Mouse (Mus musculus): Measurements from ENCODE around the gene Gm20708. TPM values are rescaled to one million over a fixed set of nuclear protein-coding genes. Genes with fewer than 3 reads are reported as not detected.
A peak's percentile ranks its signal among the peaks of the same experiment; 100 is the strongest.

Gene Gm20708
- 0.21 and 0.80 TPM in 2 replicates for polyA plus RNA-seq (2014; fragmentation: Nextera tagmentation; extraction: Ambion mirVana)

GRCm38 (mm10) chr11:117809407-117810311 lies at the start of gene Gm20708, which contains the start of gene Syngr2:
Gm20708 (plus strand) TSS chr11:117809668.
Syngr2 (plus strand) TSS chr11:117809668.
- DNase-seq (ENCODE audit: low spot score) (peak; percentile 86), ATAC-seq (replicated peaks; ENCODE audit: low FRiP score) (peak; percentile 75)
- H3K27ac ChIP-seq (ENCODE audit: low read depth, low read length) = peak within 1 kb of the TSS; percentile 92
- H3K36me3 ChIP-seq (ENCODE audit: control insufficient read depth, insufficient read depth, low read length) = peaks cover 25% of the 10 kb centered on the region
- peaks cover 22% of the 10 kb centered on the region for H3K4me1 ChIP-seq (replicated peaks; ENCODE audit: control insufficient read depth, insufficient read depth, low read length)
- WGBS = under 1% methylated on average over 75 of the region's 75 CpGs
- no peaks in the 10 kb centered on the region for H3K27me3 ChIP-seq (replicated peaks; ENCODE audit: control insufficient read depth, insufficient read depth, low read length)
- peak within 1 kb of the TSS; percentile 98 for H3K9ac ChIP-seq (ENCODE audit: low read depth, low read length)
- H3K4me3 ChIP-seq (ENCODE audit: low read depth, low read length) = peak within 1 kb of the TSS; percentile 98
- peak within 1 kb of the TSS; percentile 99 for H3K4me2 ChIP-seq
- H3K9me3 ChIP-seq (ENCODE audit: control insufficient read depth, low read length) = no peaks in the 10 kb centered on the region

GRCm38 (mm10) chr11:117760374-117761119 lies 48.9 kb upstream of the Gm20708 start:
- WGBS = 91% methylated on average over 26 of the region's 26 CpGs

GRCm38 (mm10) chr11:117761801-117762200 lies 47.7 kb upstream of the Gm20708 start:
- Histone ChIP-seq H3K36me3 (ENCODE audit: control insufficient read depth, insufficient read depth, low read length) (peaks cover 43% of the 10 kb centered on the region), H3K4me3 (ENCODE audit: low read depth, low read length) (no peak overlapping the region)
- 90% methylated on average over 13 of the region's 13 CpGs for WGBS

More at GRCm38 (mm10) chr11:117760374-117761119, 48.9 kb upstream of the Gm20708 start:
- Histone ChIP-seq H3K4me1 (replicated peaks; ENCODE audit: control insufficient read depth, insufficient read depth, low read length) (no peaks in the 10 kb centered on the region), H3K27me3 (replicated peaks; ENCODE audit: control insufficient read depth, insufficient read depth, low read length) (no peaks in the 10 kb centered on the region), H3K27ac (ENCODE audit: low read depth, low read length) (no peak overlapping the region), H3K4me2 (no peak overlapping the region), H3K36me3 (ENCODE audit: control insufficient read depth, insufficient read depth, low read length) (peaks cover 43% of the 10 kb centered on the region), H3K9ac (ENCODE audit: low read depth, low read length) (no peak overlapping the region), H3K9me3 (ENCODE audit: control insufficient read depth, low read length) (no peaks in the 10 kb centered on the region), H3K4me3 (ENCODE audit: low read depth, low read length) (no peak overlapping the region)
- DNase-seq (ENCODE audit: low spot score) (no peak), ATAC-seq (replicated peaks; ENCODE audit: low FRiP score) (no peak)

GRCm38 (mm10) chr11:117762246-117762645 lies 47.2 kb upstream of the Gm20708 start:
- H3K27ac ChIP-seq (ENCODE audit: low read depth, low read length) = no peak overlapping the region
- no peak overlapping the region for H3K4me2 ChIP-seq
- no peaks in the 10 kb centered on the region for H3K27me3 ChIP-seq (replicated peaks; ENCODE audit: control insufficient read depth, insufficient read depth, low read length)
- H3K4me3 ChIP-seq (ENCODE audit: low read depth, low read length) = no peak overlapping the region
- DNase-seq (ENCODE audit: low spot score) (no peak), ATAC-seq (replicated peaks; ENCODE audit: low FRiP score) (no peak)
- no peaks in the 10 kb centered on the region for H3K9me3 ChIP-seq (ENCODE audit: control insufficient read depth, low read length)
- H3K4me1 ChIP-seq (replicated peaks; ENCODE audit: control insufficient read depth, insufficient read depth, low read length) = no peaks in the 10 kb centered on the region
- peaks cover 44% of the 10 kb centered on the region for H3K36me3 ChIP-seq (ENCODE audit: control insufficient read depth, insufficient read depth, low read length)
- 86% methylated on average over 12 of the region's 12 CpGs for WGBS
- H3K9ac ChIP-seq (ENCODE audit: low read depth, low read length) = no peak overlapping the region

More at GRCm38 (mm10) chr11:117761801-117762200, 47.7 kb upstream of the Gm20708 start:
- Histone ChIP-seq H3K4me2 (no peak overlapping the region), H3K9me3 (ENCODE audit: control insufficient read depth, low read length) (no peaks in the 10 kb centered on the region), H3K27ac (ENCODE audit: low read depth, low read length) (no peak overlapping the region), H3K4me1 (replicated peaks; ENCODE audit: control insufficient read depth, insufficient read depth, low read length) (no peaks in the 10 kb centered on the region), H3K27me3 (replicated peaks; ENCODE audit: control insufficient read depth, insufficient read depth, low read length) (no peaks in the 10 kb centered on the region), H3K9ac (ENCODE audit: low read depth, low read length) (no peak overlapping the region)
- ATAC-seq (replicated peaks; ENCODE audit: low FRiP score) (no peak), DNase-seq (ENCODE audit: low spot score) (no peak)

GRCm38 (mm10) chr11:117764319-117764718 lies 45.1 kb upstream of the Gm20708 start:
- DNase-seq (ENCODE audit: low spot score) (no peak), ATAC-seq (replicated peaks; ENCODE audit: low FRiP score) (no peak)
- Histone ChIP-seq H3K9me3 (ENCODE audit: control insufficient read depth, low read length) (no peaks in the 10 kb centered on the region), H3K27ac (ENCODE audit: low read depth, low read length) (no peak overlapping the region), H3K36me3 (ENCODE audit: control insufficient read depth, insufficient read depth, low read length) (peaks cover 35% of the 10 kb centered on the region), H3K4me3 (ENCODE audit: low read depth, low read length) (no peak overlapping the region), H3K4me1 (replicated peaks; ENCODE audit: control insufficient read depth, insufficient read depth, low read length) (no peaks in the 10 kb centered on the region), H3K9ac (ENCODE audit: low read depth, low read length) (no peak overlapping the region), H3K4me2 (no peak overlapping the region), H3K27me3 (replicated peaks; ENCODE audit: control insufficient read depth, insufficient read depth, low read length) (no peaks in the 10 kb centered on the region)
- WGBS = 88% methylated on average over 9 of the region's 9 CpGs

- DNase-seq (ENCODE audit: low spot score) = no peak
- Histone ChIP-seq H3K4me2 (no peak overlapping the region), H3K27me3 (replicated peaks; ENCODE audit: control insufficient read depth, insufficient read depth, low read length) (no peaks in the 10 kb centered on the region), H3K4me1 (replicated peaks; ENCODE audit: control insufficient read depth, insufficient read depth, low read length) (no peaks in the 10 kb centered on the region), H3K9me3 (ENCODE audit: control insufficient read depth, low read length) (no peaks in the 10 kb centered on the region), H3K9ac (ENCODE audit: low read depth, low read length) (no peak overlapping the region), H3K4me3 (ENCODE audit: low read depth, low read length) (no peak overlapping the region), H3K27ac (ENCODE audit: low read depth, low read length) (no peak overlapping the region), H3K36me3 (ENCODE audit: control insufficient read depth, insufficient read depth, low read length) (peaks cover 26% of the 10 kb centered on the region)
- 83% methylated on average over 5 of the region's 5 CpGs for WGBS
- ATAC-seq (replicated peaks; ENCODE audit: low FRiP score) = no peak
Measured at GRCm38 (mm10) chr11:117765361-117765760, 44.1 kb upstream of the Gm20708 start.

GRCm38 (mm10) chr11:117766275-117766674 lies 43.2 kb upstream of the Gm20708 start:
- no peaks in the 10 kb centered on the region for H3K4me1 ChIP-seq (replicated peaks; ENCODE audit: control insufficient read depth, insufficient read depth, low read length)
- ATAC-seq (replicated peaks; ENCODE audit: low FRiP score) (no peak), DNase-seq (ENCODE audit: low spot score) (no peak)
- no peak overlapping the region for H3K4me3 ChIP-seq (ENCODE audit: low read depth, low read length)
- H3K27ac ChIP-seq (ENCODE audit: low read depth, low read length) = no peak overlapping the region
- H3K9ac ChIP-seq (ENCODE audit: low read depth, low read length) = no peak overlapping the region
- 89% methylated on average over 3 of the region's 3 CpGs for WGBS
- no peaks in the 10 kb centered on the region for H3K9me3 ChIP-seq (ENCODE audit: control insufficient read depth, low read length)
- no peaks in the 10 kb centered on the region for H3K27me3 ChIP-seq (replicated peaks; ENCODE audit: control insufficient read depth, insufficient read depth, low read length)
- H3K4me2 ChIP-seq = no peak overlapping the region
- peaks cover 21% of the 10 kb centered on the region for H3K36me3 ChIP-seq (ENCODE audit: control insufficient read depth, insufficient read depth, low read length)

- no peaks in the 10 kb centered on the region for H3K27me3 ChIP-seq (replicated peaks; ENCODE audit: control insufficient read depth, insufficient read depth, low read length)
- no peaks in the 10 kb centered on the region for H3K4me1 ChIP-seq (replicated peaks; ENCODE audit: control insufficient read depth, insufficient read depth, low read length)
- H3K9me3 ChIP-seq (ENCODE audit: control insufficient read depth, low read length) = no peaks in the 10 kb centered on the region
- no peak overlapping the region for H3K4me2 ChIP-seq
- DNase-seq (ENCODE audit: low spot score) = no peak
- H3K9ac ChIP-seq (ENCODE audit: low read depth, low read length) = no peak overlapping the region
- ATAC-seq (replicated peaks; ENCODE audit: low FRiP score) = no peak
- H3K27ac ChIP-seq (ENCODE audit: low read depth, low read length) = no peak overlapping the region
- WGBS = 85% methylated on average over 20 of the region's 20 CpGs
- H3K4me3 ChIP-seq (ENCODE audit: low read depth, low read length) = no peak overlapping the region
- H3K36me3 ChIP-seq (ENCODE audit: control insufficient read depth, insufficient read depth, low read length) = peaks cover 36% of the 10 kb centered on the region
Measured at GRCm38 (mm10) chr11:117768725-117769682, 40.5 kb upstream of the Gm20708 start.
